Mouse (Mus musculus) kidney, embryonic 16.5 days (tissue): Measurements from ENCODE around the gene Muc1. TPM values are rescaled to one million over a fixed set of nuclear protein-coding genes. Genes with fewer than 3 reads are reported as not detected.

Experiments
- ATAC-seq: fragments of 200-750 bp; cut with Nextera tagmentation; 2 replicates; pipeline ENCODE4 v1.8.0; 2017; ENCODE audit warnings: moderate TSS enrichment; ENCODE audit not compliant: low FRiP score, low TSS enrichment
- H3K27ac ChIP-seq: fragments of 300-500 bp; sonication (generic); 2 replicates; pipeline ENCODE4 v1.5.1; 2014; ENCODE audit warnings: low read length
- H3K27me3 ChIP-seq: fragments of 300-500 bp; sonication (generic); 2 replicates; pipeline ENCODE4 v1.6.1; 2014; ENCODE audit warnings: low read length, control low read depth, mixed read lengths; ENCODE audit not compliant: insufficient read depth
- H3K36me3 ChIP-seq: fragments of 300-500 bp; sonication (generic); 2 replicates; pipeline ENCODE4 v1.6.1; 2014; ENCODE audit warnings: low read length, control low read depth, mixed read lengths; ENCODE audit not compliant: insufficient read depth
- H3K4me1 ChIP-seq: fragments of 300-500 bp; sonication (generic); 2 replicates; pipeline ENCODE4 v1.6.1; 2014; ENCODE audit warnings: low read length, control low read depth, mixed read lengths; ENCODE audit not compliant: insufficient read depth
- H3K4me2 ChIP-seq: fragments of 300-500 bp; sonication (generic); replicated peaks from 2 replicates; pipeline ENCODE4 v1.6.1; 2014; ENCODE audit warnings: low read depth, low read length
- H3K4me3 ChIP-seq: fragments of 300-500 bp; sonication (generic); 2 replicates; pipeline ENCODE4 v1.5.1; 2014; ENCODE audit warnings: mild to moderate bottlenecking, low read length
- H3K9ac ChIP-seq: fragments of 300-500 bp; sonication (generic); replicated peaks from 2 replicates; pipeline ENCODE4 v1.6.1; 2014; ENCODE audit warnings: low read length
- H3K9me3 ChIP-seq: fragments of 300-500 bp; sonication (generic); 2 replicates; pipeline ENCODE4 v1.6.1; 2016; ENCODE audit warnings: low read length, control low read depth
- WGBS: fragments of 180-500 bp; shearing (Covaris S2); extraction: QIAGEN DNeasy Blood & Tissue Kit; methylation state at CpG from one replicate; pipeline ENCODE4 v1.1.7; 2014; 5-methylcytosine and 5-hydroxymethylcytosine counted together
- polyA plus RNA-seq: library from polyadenylated mRNA; unstranded; fragments of >200 nt; fragmentation: Nextera tagmentation; extraction: Ambion mirVana; gene quantifications from 2 replicates; pipeline ENCODE4 v1.2.1, GENCODE M21; 2015

The Muc1 gene
- polyA plus RNA-seq, 1 experiment from 2014 or later = 23.6 TPM

GRCm38 (mm10) chr3:89221167-89221566 lies 7.7 kb upstream of the Muc1 start:
- no peak overlapping the region for H3K9ac ChIP-seq
- H3K27me3 ChIP-seq = 0 out of 2 replicates have a peak, but pooled peaks cover 3% of the 10 kb centered on the region
- H3K27ac ChIP-seq = no peak overlapping the region
- no peak overlapping the region for H3K4me3 ChIP-seq
- peaks cover 6% of the 10 kb centered on the region for H3K4me1 ChIP-seq
- no peak for ATAC-seq
- 75% methylated on average over 5 of the region's 5 CpGs for WGBS
- no peak overlapping the region for H3K4me2 ChIP-seq
- H3K36me3 ChIP-seq = no peaks in the 10 kb centered on the region
- H3K9me3 ChIP-seq = no peaks in the 10 kb centered on the region

DNA sequence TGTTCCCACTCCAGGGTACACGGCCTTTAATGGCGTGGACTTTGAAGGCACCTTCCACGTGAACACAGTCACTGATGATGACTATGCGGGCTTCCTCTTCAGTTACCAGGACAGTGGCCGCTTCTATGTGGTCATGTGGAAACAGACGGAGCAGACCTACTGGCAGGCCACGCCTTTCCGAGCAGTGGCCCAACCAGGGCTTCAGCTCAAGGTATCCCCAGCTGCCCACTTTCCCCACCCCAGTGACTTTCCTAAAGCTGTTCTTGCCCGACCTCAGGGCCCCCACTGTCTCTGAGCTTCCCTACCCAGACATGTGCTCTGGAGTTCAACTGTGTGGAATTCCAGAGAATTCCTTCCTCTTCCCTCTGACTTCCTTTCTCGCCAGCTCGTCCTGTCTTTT lies 4.1 kb upstream of the Muc1 start:
- Histone ChIP-seq H3K36me3 (no peaks in the 10 kb centered on the region), H3K9ac (no peak overlapping the region), H3K4me2 (no peak overlapping the region), H3K9me3 (no peaks in the 10 kb centered on the region), H3K4me3 (no peak overlapping the region), H3K27me3 (peaks cover 3% of the 10 kb centered on the region; the same call in 1 of the 2 replicates), H3K27ac (no peak overlapping the region), H3K4me1 (peaks cover 35% of the 10 kb centered on the region)
- ATAC-seq = no peak
- 80% methylated on average over 11 of the region's 11 CpGs for whole genome bisulfite sequencing

- H3K9me3 ChIP-seq = no peaks in the 10 kb centered on the region
- 65% methylated on average over 12 of the region's 12 CpGs for WGBS
- peaks cover 38% of the 10 kb centered on the region for H3K4me1 ChIP-seq
- ATAC-seq = no peak
- H3K27ac ChIP-seq = no peak overlapping the region
- no peak overlapping the region for H3K9ac ChIP-seq
- no peak overlapping the region for H3K4me3 ChIP-seq
- H3K36me3 ChIP-seq = no peaks in the 10 kb centered on the region
- peaks cover 3% of the 10 kb centered on the region; the same call in 1 of the 2 replicates for H3K27me3 ChIP-seq
- no peak overlapping the region for H3K4me2 ChIP-seq
Observed at GRCm38 (mm10) chr3:89225321-89225815, 3.5 kb upstream of the Muc1 start.

- ATAC-seq = no peak
- Histone ChIP-seq H3K9ac (peak overlapping the region; percentile 11; the same call in 1 of the 2 replicates), H3K4me2 (peak overlapping the region; percentile 81), H3K27me3 (peaks cover 3% of the 10 kb centered on the region; the same call in 1 of the 2 replicates), H3K4me1 (peaks cover 38% of the 10 kb centered on the region), H3K9me3 (no peaks in the 10 kb centered on the region), H3K27ac (no peak overlapping the region), H3K36me3 (no peaks in the 10 kb centered on the region), H3K4me3 (no peak overlapping the region)
- WGBS = 42% methylated on average over 4 of the region's 4 CpGs
Observed at GRCm38 (mm10) chr3:89225918-89226317, 2.9 kb upstream of the Muc1 start.

- peaks cover 3% of the 10 kb centered on the region; the same call in 1 of the 2 replicates for H3K27me3 ChIP-seq
- no peaks in the 10 kb centered on the region for H3K36me3 ChIP-seq
- 38% methylated on average over 11 of the region's 11 CpGs for whole genome bisulfite sequencing
- peak overlapping the region; percentile 53; the same call in 1 of the 2 replicates for H3K4me3 ChIP-seq
- peaks cover 38% of the 10 kb centered on the region for H3K4me1 ChIP-seq
- peak overlapping the region; percentile 81 for H3K4me2 ChIP-seq
- H3K9ac ChIP-seq = peak overlapping the region; percentile 66; the same call in 1 of the 2 replicates
- no peaks in the 10 kb centered on the region for H3K9me3 ChIP-seq
- no peak overlapping the region for H3K27ac ChIP-seq
- ATAC-seq = no peak
Observed at GRCm38 (mm10) chr3:89226361-89226760, 2.5 kb upstream of the Muc1 start.

- WGBS = 4% methylated on average over 21 of the region's 21 CpGs
- peaks cover 43% of the 10 kb centered on the region for H3K4me1 ChIP-seq
- peak within 1 kb of the TSS; percentile 53 for H3K4me3 ChIP-seq
- peaks cover 3% of the 10 kb centered on the region; the same call in 1 of the 2 replicates for H3K27me3 ChIP-seq
- H3K36me3 ChIP-seq = no peaks in the 10 kb centered on the region
- peak within 1 kb of the TSS; percentile 66 for H3K9ac ChIP-seq
- H3K4me2 ChIP-seq = peak within 1 kb of the TSS; percentile 81
- peak within 1 kb of the TSS; percentile 84 for H3K27ac ChIP-seq
- no peaks in the 10 kb centered on the region for H3K9me3 ChIP-seq
- ATAC-seq = peak; percentile 4; the same call in 1 of the 2 replicates
Observed at GRCm38 (mm10) chr3:89226900-89227299, 2.0 kb upstream of the Muc1 start, which contains the start of gene Mtx1. Gene Mtx1, minus strand, starts transcription at chr3:89227088.

GRCm38 (mm10) chr3:89227307-89228179 lies 1.3 kb upstream of the Muc1 start:
- WGBS = 2% methylated on average over 41 of the region's 41 CpGs
- peak overlapping the region; percentile 81 for H3K4me2 ChIP-seq
- H3K4me1 ChIP-seq = peaks cover 44% of the 10 kb centered on the region
- peak; percentile 82 for ATAC-seq
- peak overlapping the region; percentile 66 for H3K9ac ChIP-seq
- no peaks in the 10 kb centered on the region for H3K36me3 ChIP-seq
- H3K9me3 ChIP-seq = no peaks in the 10 kb centered on the region
- peak overlapping the region; percentile 84 for H3K27ac ChIP-seq
- peaks cover 3% of the 10 kb centered on the region; the same call in 1 of the 2 replicates for H3K27me3 ChIP-seq
- peak overlapping the region; percentile 53 for H3K4me3 ChIP-seq

DNA sequence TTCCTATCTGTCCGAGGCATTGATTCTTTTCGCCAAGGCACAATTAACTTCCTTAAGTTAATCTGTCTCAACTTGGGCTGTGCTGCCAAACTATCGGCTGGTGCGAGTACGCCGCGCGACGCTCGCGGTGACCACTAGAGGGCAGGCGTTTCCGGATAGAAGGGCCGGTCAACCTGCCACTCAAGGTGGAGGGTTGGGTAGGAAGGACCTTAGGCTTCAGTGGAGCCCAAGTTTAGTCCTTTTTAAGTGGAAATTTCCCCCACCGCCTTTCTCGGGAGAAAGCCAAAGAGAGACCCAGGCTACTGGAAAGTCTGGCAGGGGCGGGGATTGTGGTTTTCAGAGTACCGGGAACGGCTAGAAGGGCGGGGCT lies 692 bp upstream of the Muc1 start:
- ATAC-seq = peak; percentile 57
- H3K4me2 ChIP-seq = peak overlapping the region; percentile 81
- H3K9ac ChIP-seq = peak overlapping the region; percentile 66
- peak overlapping the region; percentile 84 for H3K27ac ChIP-seq
- WGBS = under 1% methylated on average over 20 of the region's 20 CpGs
- no peaks in the 10 kb centered on the region for H3K9me3 ChIP-seq
- H3K27me3 ChIP-seq = peaks cover 3% of the 10 kb centered on the region; the same call in 1 of the 2 replicates
- peaks cover 48% of the 10 kb centered on the region for H3K4me1 ChIP-seq
- H3K4me3 ChIP-seq = peak overlapping the region; percentile 53
- no peaks in the 10 kb centered on the region for H3K36me3 ChIP-seq

- H3K4me3 ChIP-seq = peak overlapping the region; percentile 53
- WGBS = 42% methylated on average over 4 of the region's 4 CpGs
- peaks cover 54% of the 10 kb centered on the region for H3K4me1 ChIP-seq
- ATAC-seq = no peak
- H3K9ac ChIP-seq = peak overlapping the region; percentile 55; the same call in 1 of the 2 replicates
- H3K27me3 ChIP-seq = peaks cover 3% of the 10 kb centered on the region; the same call in 1 of the 2 replicates
- H3K27ac ChIP-seq = peak overlapping the region; percentile 84
- no peaks in the 10 kb centered on the region for H3K9me3 ChIP-seq
- H3K4me2 ChIP-seq = peak overlapping the region; percentile 81
- no peaks in the 10 kb centered on the region for H3K36me3 ChIP-seq
Observed at GRCm38 (mm10) chr3:89229276-89229675, 419 bp downstream of the Muc1 start.
